Mouse (Mus musculus) megakaryocyte, embryonic 14.5 days (primary cell): ENCODE results near the gene Mllt11. TPM values are rescaled to one million over a fixed set of nuclear protein-coding genes. Genes with fewer than 3 reads are reported as not detected.
A peak's percentile ranks its signal among the peaks of the same experiment; 100 is the strongest.

Source experiments
- H3K27me3 ChIP-seq: replicated peaks from 2 replicates; pipeline ENCODE3; 2012; ENCODE audit warnings: inconsistent platforms
- H3K36me3 ChIP-seq: replicated peaks from 2 replicates; pipeline ENCODE3; 2012; ENCODE audit warnings: low read length, inconsistent platforms, mixed read lengths
- H3K4me1 ChIP-seq: 2 replicates; pipeline ENCODE4 v1.6.1; 2012; ENCODE audit warnings: inconsistent platforms
- H3K4me3 ChIP-seq: replicated peaks from 2 replicates; pipeline ENCODE3; 2012; ENCODE audit warnings: moderate library complexity, mild to moderate bottlenecking, inconsistent platforms
- H3K9me3 ChIP-seq: 2 replicates; pipeline ENCODE4 v1.6.1; 2012; ENCODE audit warnings: inconsistent platforms
- FLI1 ChIP-seq: IDR thresholded peaks from 2 replicates; pipeline ENCODE4 v1.6.1; 2012; ENCODE audit warnings: low read length, inconsistent platforms, mixed read lengths
- GATA1 ChIP-seq: IDR thresholded peaks from 3 replicates; pipeline ENCODE4 v1.6.1; 2012; ENCODE audit warnings: mixed read lengths, low read length, inconsistent platforms, borderline replicate concordance
- polyA plus RNA-seq: library from polyadenylated mRNA; stranded (reverse); fragments of >175 nt; gene quantifications from 2 replicates; pipeline ENCODE4 v1.2.3, GENCODE M21; 2012; ENCODE audit warnings: low replicate concordance; ENCODE audit not compliant: insufficient read depth

The Mllt11 gene
- polyA plus RNA-seq, 1 experiment: 11.3 TPM

DNA sequence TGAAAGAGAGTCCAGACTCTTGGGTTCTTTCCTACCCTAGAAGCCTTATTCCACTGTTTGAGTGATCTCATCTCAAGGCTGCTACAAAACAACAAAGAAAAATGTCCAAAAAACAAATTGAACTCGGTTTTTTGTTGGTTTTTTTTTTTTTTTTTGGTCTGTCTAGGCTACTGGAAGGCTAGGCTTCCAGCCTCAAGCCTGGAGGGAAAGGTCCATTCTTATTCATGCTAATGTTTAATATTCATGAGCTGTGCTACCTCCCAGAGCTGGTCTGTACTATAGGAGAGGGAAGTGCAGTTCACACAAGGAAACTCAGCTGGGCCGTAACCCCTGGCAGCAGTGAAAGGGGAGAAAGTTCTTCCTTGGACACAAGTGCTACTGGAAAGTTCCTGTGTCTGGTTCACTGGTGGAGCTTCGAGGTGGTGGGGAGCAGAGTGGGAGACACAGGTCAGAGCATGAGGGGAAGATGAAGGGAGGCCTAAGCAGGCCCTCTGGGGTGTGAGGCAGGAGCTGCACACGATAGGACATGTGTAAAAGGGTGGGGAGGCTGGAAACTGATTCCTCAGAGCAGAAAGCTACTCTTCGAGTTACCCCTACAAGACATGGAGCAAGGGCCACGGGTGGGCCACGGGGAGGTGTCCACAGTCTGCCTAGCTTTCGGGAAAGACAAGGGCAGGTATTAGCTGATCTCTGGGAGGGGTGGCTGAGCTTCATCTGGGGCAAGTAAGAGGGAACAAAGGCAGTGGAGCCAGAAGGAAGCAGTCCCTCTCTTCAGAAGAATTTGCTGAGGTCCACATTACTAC, 1.3 kb downstream of the Mllt11 start:
- TF ChIP-seq FLI1 (no peak), GATA1 (no peak)
- H3K9me3 ChIP-seq: no peaks in the 10 kb centered on the region
- H3K27me3 ChIP-seq: no peaks in the 10 kb centered on the region
- peaks cover 76% of the 10 kb centered on the region for H3K4me1 ChIP-seq
- H3K36me3 ChIP-seq: peaks cover 64% of the 10 kb centered on the region
- H3K4me3 ChIP-seq: peak overlapping the region; percentile 95

DNA sequence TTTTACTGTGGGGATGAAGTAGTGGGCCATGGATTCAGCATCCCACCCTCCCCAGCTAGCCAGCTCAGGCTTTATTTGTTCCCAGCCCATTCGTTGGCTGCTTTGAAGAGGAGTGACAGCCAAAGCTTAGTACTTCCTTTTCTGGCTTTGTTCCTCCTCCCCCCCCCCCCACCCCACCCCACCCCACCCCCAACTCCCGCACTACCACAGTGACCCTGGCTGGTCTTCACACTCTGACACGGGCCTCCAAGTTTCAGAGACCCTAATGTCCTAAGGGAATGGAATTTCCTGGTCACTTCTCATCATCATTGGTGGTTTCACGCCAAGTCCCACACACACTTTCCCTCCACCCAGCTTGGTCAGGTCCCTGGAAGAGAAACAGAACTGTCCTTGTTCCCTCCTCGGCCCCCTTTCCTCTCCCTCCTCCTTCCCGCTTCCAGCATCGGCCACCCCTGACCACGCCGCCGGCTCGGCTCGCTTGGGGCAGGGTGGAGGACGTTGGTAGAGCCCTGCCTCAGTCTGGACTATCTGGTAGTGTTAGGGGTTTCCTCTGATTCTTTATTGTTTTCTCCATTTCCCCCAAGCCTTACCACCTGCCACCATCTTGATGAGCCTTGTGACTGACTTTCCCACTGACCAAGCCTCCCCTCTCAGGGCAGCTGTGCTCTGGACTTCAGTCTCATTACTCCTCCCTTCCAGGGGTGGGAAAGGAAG, 2.0 kb downstream of the Mllt11 start:
- Histone ChIP-seq H3K4me1 (peaks cover 72% of the 10 kb centered on the region), H3K9me3 (no peaks in the 10 kb centered on the region)

DNA sequence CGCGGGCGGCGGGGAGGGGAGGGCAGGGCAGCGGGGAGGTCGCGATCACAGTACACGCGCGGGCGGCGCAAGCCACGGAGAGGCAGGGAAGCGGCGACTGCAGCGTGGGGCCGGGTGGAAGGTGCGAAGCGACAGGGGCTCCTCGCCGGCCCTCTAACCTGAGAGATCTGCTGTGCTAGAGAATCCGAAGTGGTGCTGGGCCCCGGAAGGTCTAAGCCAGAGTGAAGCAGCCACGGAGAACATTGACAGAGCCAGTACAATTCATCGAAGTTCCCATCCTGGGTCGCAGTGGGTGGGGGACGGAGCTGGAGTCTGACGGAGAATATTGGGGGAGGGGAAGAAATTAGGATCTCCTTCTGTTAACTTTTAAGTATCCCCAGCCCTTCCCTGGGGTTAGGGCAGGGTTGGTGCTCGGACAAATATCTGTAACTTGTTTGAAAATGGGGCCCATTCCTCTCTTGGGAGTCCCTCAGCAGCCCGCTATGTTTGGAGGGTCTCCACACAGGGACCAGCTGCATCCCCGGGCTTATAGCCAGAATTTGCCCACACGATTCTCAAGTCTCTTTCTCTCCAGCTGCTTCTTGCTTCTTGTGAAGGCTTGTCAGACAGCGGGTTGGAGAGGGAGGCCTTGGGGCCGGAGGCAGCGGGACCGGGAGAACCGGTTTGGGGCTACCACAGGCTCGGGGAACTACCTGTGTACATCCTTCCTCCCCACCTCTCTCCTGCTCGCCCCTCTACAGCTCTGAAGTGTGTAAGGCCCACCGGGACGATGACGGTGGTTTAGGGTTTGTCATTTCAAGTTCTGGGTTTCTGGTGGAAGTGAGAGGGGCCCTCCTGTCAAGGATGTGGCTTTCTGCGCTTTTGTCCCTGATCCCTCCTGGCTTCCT, 2.8 kb downstream of the Mllt11 start:
- Histone ChIP-seq H3K27me3 (no peaks in the 10 kb centered on the region), H3K4me3 (peak overlapping the region; percentile 95), H3K36me3 (peaks cover 64% of the 10 kb centered on the region), H3K9me3 (no peaks in the 10 kb centered on the region), H3K4me1 (peaks cover 69% of the 10 kb centered on the region)
- no peak for TF ChIP-seq FLI1

More for the DNA sequence above, 2.0 kb downstream of the Mllt11 start:
- H3K4me3 ChIP-seq: peak overlapping the region; percentile 95
- H3K36me3 ChIP-seq: peaks cover 64% of the 10 kb centered on the region
- TF ChIP-seq GATA1: no peak
- TF ChIP-seq FLI1: no peak
- H3K27me3 ChIP-seq: no peaks in the 10 kb centered on the region

DNA sequence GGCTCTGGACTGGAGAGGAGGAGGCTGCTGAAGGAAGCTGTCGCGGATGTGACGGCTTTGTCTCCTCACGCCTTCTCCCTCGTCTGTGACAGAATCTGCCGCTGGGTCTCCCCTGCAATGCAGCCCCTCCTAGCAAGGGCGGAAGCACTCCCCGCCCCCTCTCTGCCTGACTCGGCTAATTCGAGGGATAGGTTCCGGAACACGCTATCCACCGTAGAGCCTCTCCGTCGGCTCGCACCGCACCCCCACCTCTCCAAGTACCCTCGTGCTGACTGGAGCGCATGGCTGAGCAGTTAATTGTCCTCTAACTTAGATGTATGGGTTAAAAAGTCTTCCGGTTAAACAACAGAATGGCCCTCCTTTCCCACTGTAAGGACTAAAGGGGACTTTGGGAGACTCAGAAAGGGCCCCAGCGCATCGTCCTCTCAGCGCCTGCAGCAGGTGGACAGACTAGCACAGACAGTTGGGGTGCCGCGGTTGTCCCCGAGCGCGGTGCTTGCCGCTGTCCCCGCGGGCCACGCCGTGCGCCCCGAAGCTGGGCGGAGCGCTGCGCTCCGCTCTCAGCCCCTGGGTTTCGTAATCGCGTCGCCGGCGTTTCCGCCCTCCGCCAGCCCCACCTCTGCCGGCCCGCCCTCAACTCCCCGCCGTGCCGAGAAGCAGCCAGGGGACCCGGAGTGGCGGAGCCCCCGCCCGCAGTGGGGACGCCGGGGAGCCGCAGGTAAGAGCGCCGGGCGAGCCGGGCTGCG, 3.6 kb downstream of the Mllt11 start, which contains the start of gene Cdc42se1:
TSS of gene Cdc42se1 (plus strand) at position 585 of the 746 bp plus-strand sequence.
- peaks cover 64% of the 10 kb centered on the region for H3K36me3 ChIP-seq
- no peak for TF ChIP-seq GATA1
- no peak for TF ChIP-seq FLI1
- H3K9me3 ChIP-seq: no peaks in the 10 kb centered on the region
- no peaks in the 10 kb centered on the region for H3K27me3 ChIP-seq
- H3K4me1 ChIP-seq: peaks cover 63% of the 10 kb centered on the region
- peak within 1 kb of the TSS; percentile 95 for H3K4me3 ChIP-seq

DNA sequence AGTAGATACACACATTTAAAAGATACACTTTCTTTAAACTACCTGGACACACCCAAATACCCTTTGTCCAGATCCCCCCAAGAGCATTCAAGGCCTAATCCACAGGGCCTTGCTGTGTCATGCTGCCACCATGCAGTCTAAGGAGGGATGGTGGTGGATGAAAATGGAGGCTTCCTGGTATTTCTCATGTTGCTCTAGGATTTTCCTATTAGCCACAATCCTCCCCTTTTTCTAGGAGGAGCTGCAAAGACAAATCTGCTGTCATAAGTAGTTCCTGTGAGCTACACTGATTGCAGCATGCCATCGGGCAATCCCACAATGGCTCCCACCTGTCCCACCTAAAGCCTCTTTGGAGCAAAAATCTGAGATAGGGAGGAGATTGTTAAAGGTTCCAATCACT, 4.8 kb downstream of the Mllt11 start:
- Histone ChIP-seq H3K27me3 (no peaks in the 10 kb centered on the region), H3K9me3 (no peaks in the 10 kb centered on the region), H3K4me3 (peak overlapping the region; percentile 95), H3K36me3 (peaks cover 64% of the 10 kb centered on the region), H3K4me1 (peaks cover 63% of the 10 kb centered on the region)
- no peak for TF ChIP-seq GATA1
- no peak for TF ChIP-seq FLI1

DNA sequence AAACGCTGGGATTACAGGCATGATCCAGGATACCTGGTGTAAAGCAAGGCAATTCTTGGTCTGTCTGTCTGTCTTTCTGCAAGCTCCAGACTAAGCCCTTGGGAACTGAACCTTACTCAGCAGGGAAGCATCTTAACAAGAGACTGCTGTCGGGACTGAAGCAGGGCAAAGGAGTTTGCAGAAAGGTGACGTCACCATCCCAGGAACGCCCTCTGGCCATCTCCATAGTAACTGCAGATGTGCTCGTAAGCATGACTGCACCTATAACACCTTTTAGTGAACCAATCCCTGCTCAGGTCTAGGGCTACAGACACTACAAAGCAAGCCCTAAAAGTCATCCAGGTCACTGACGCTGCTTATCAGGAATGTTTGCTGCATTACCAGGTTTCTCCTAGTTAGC, 7.7 kb downstream of the Mllt11 start:
- Histone ChIP-seq H3K4me1 (peaks cover 68% of the 10 kb centered on the region), H3K4me3 (peak overlapping the region; percentile 62), H3K27me3 (no peaks in the 10 kb centered on the region), H3K36me3 (peaks cover 69% of the 10 kb centered on the region), H3K9me3 (no peaks in the 10 kb centered on the region)
- no peak for TF ChIP-seq FLI1
- no peak for TF ChIP-seq GATA1

DNA sequence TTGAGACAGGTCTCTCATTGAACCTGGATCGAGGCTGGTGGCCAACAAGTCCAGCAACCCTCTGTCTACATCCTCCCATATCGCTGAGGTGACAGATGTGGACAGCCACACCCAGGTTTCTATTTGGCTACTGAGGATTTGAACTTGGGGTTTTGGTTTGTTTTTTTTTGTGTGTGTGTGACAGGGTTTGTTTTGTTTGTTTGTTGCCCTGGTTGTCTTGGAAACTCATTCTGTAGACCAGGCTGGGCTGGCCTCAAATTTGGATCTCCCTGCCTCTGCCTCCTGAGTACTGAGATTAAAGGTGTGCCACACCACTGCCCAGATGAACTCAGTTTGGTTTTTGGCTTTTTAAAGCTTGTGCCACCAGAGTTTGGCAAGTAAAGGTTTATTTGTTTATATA, 8.9 kb downstream of the Mllt11 start:
- TF ChIP-seq GATA1: no peak
- TF ChIP-seq FLI1: no peak
- Histone ChIP-seq H3K4me3 (peak overlapping the region; percentile 31), H3K36me3 (peaks cover 76% of the 10 kb centered on the region), H3K27me3 (no peaks in the 10 kb centered on the region), H3K9me3 (no peaks in the 10 kb centered on the region), H3K4me1 (peaks cover 79% of the 10 kb centered on the region)

DNA sequence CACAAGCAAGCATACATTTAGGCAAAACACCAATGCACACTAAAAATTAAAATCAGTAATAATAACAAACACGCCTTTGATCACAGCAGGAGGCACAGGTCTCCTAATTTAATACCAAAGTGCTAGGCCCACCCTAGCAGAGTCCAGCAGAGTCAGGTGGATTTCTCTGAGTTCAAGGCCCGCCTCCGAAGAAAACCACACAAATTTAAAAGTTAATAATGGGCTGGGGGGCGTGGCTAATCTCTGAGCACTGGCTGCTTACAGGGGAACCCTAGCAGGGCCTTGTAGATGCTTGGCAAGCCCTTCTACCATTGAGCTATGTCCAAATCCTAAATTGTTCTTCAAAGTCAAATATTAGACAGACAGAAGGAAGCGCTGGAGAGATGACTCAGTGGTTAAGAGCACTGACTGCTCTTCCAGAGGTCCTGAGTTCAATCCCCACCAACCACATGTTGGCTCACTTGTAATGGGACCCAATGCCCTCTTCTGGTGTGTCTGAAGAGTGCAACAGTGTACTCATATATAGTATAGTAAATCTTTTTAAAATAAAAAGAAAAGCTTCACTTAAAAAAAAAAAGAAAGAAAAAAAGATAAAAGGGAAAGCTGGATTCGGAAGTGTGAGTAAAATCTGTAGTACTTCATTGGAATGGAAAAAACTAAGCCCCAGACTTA, 13.4 kb downstream of the Mllt11 start:
- peaks cover 72% of the 10 kb centered on the region for H3K36me3 ChIP-seq
- peak overlapping the region; percentile 98 for H3K4me3 ChIP-seq
- H3K9me3 ChIP-seq: no peaks in the 10 kb centered on the region
- H3K4me1 ChIP-seq: peaks cover 65% of the 10 kb centered on the region
- no peak for TF ChIP-seq FLI1
- no peaks in the 10 kb centered on the region for H3K27me3 ChIP-seq
